Mouse (Mus musculus) lung, embryonic 16.5 days (tissue): ENCODE data around the gene Nsmce1. TPM values are rescaled to one million over a fixed set of nuclear protein-coding genes. Genes with fewer than 3 reads are reported as not detected.

Experiments
- ATAC-seq: fragments of 200-750 bp; cut with Nextera tagmentation; 2 replicates; pipeline ENCODE4 v1.8.0; 2017; ENCODE audit warnings: low read depth, mild to moderate bottlenecking, moderate library complexity
- H3K27ac ChIP-seq: fragments of 300-500 bp; sonication (generic); 2 replicates; pipeline ENCODE4 v1.5.1; 2014; ENCODE audit warnings: mild to moderate bottlenecking, control low read depth, low read length
- H3K27me3 ChIP-seq: fragments of 300-500 bp; sonication (generic); 2 replicates; pipeline ENCODE4 v1.6.1; 2014; ENCODE audit warnings: low read depth, low read length, mixed read lengths; ENCODE audit not compliant: control insufficient read depth, insufficient read depth
- H3K36me3 ChIP-seq: fragments of 300-500 bp; sonication (generic); 2 replicates; pipeline ENCODE4 v1.6.1; 2014; ENCODE audit warnings: low read length; ENCODE audit not compliant: control insufficient read depth, insufficient read depth
- H3K4me1 ChIP-seq: fragments of 300-500 bp; sonication (generic); replicated peaks from 2 replicates; pipeline ENCODE4 v1.6.1; 2014; ENCODE audit warnings: low read length, mixed read lengths; ENCODE audit not compliant: control insufficient read depth, insufficient read depth
- H3K4me2 ChIP-seq: fragments of 300-500 bp; sonication (generic); 2 replicates; pipeline ENCODE4 v1.6.1; 2014; ENCODE audit warnings: low read depth, low read length, control low read depth
- H3K4me3 ChIP-seq: fragments of 300-500 bp; sonication (generic); 2 replicates; pipeline ENCODE4 v1.5.1; 2014; ENCODE audit warnings: mild to moderate bottlenecking, low read length, control low read depth
- H3K9ac ChIP-seq: fragments of 300-500 bp; sonication (generic); 2 replicates; pipeline ENCODE4 v1.6.1; 2014; ENCODE audit warnings: low read length, control low read depth
- H3K9me3 ChIP-seq: fragments of 300-500 bp; sonication (generic); 2 replicates; pipeline ENCODE4 v1.6.1; 2016; ENCODE audit warnings: low read length; ENCODE audit not compliant: control insufficient read depth
- WGBS: fragments of 180-500 bp; shearing (Covaris S2); extraction: QIAGEN DNeasy Blood & Tissue Kit; methylation state at CpG from one replicate; pipeline ENCODE4 v1.1.7; 2014; 5-methylcytosine and 5-hydroxymethylcytosine counted together
- polyA plus RNA-seq: library from polyadenylated mRNA; unstranded; fragments of >200 nt; fragmentation: Nextera tagmentation; extraction: Ambion mirVana; gene quantifications from 2 replicates; pipeline ENCODE4 v1.2.1, GENCODE M21; 2015

Gene Nsmce1
- polyA plus RNA-seq: 148 and 151 TPM in 2 replicates

DNA sequence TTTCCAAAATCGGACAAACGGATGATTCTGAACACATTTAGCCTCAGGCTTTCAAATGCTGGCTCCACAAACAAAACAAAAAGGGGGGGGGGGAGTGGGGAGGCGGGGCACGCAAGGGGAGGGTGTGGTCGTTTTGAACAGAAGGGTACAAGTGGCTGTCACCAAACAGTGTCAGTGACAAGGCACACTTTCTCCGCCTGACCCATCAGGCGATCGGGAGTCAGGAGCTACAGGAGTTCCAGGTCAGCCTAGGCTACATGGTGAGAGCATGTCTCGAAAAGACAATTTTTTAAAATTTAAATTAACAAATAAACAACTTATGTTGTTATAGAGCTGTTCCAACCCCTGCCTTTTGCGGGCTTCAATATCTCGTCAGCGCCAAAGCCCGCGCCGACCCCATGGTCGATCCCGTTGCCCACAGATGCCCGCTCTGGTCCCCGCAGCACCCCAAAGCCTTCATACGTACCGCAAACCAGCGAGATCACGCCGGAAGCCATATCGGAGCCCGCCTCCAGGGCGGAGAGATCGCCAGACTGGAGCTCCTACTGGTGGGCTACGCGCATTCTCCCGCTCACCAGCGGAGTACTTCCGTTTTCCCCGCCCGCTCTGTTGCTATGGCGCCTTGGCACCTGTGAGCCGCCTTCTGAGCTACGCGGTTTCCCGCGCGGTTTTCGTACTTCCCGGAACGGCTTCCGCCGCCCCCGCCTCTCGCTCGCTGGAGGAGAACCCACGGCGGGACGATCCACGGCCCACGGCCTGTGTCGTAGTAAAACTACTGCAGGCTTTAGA, at the start of gene Nsmce1:
Gene Nsmce1, minus strand, starts transcription at position 650 of the 789 bp plus-strand sequence.
- no peaks in the 10 kb centered on the region for H3K27me3 ChIP-seq
- peak; percentile 99 for ATAC-seq
- peak within 1 kb of the TSS; percentile 62 for H3K4me2 ChIP-seq
- peak within 1 kb of the TSS; percentile 78 for H3K9ac ChIP-seq
- peaks cover 12% of the 10 kb centered on the region for H3K4me1 ChIP-seq
- H3K4me3 ChIP-seq: peak within 1 kb of the TSS; percentile 69
- peak within 1 kb of the TSS; percentile 85 for H3K27ac ChIP-seq
- H3K9me3 ChIP-seq: no peaks in the 10 kb centered on the region
- WGBS: under 1% methylated on average over 56 of the region's 56 CpGs
- H3K36me3 ChIP-seq: peaks cover 1% of the 10 kb centered on the region; the same call in 1 of the 2 replicates

DNA sequence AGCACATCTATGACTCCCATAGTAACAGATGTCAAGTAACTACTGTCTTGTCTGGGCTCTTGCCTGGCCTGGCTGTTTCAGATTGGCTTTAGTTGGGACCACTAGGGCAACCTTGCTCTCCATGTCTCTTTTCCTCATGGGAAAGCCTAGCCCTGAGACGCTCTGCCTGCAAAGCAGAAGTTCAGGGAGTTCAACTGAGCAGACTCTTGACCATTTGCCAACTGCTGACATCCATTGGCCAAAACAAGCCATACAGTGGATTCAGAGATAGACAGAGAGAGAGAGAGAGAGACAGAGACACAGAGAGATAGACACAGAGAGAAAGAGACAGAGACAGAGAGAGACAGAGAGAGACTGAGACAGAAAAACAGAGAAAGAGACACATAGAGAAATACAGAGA, 49.6 kb upstream of the Nsmce1 start:
- H3K27me3 ChIP-seq: no peaks in the 10 kb centered on the region
- H3K9me3 ChIP-seq: no peaks in the 10 kb centered on the region
- WGBS: 48% methylated on average over 1 of the region's 1 CpGs
- H3K27ac ChIP-seq: no peak overlapping the region
- no peak overlapping the region for H3K4me2 ChIP-seq
- ATAC-seq: no peak
- no peaks in the 10 kb centered on the region; the same call in 1 of the 2 replicates for H3K4me1 ChIP-seq
- no peak overlapping the region for H3K4me3 ChIP-seq
- H3K36me3 ChIP-seq: no peaks in the 10 kb centered on the region
- H3K9ac ChIP-seq: no peak overlapping the region

DNA sequence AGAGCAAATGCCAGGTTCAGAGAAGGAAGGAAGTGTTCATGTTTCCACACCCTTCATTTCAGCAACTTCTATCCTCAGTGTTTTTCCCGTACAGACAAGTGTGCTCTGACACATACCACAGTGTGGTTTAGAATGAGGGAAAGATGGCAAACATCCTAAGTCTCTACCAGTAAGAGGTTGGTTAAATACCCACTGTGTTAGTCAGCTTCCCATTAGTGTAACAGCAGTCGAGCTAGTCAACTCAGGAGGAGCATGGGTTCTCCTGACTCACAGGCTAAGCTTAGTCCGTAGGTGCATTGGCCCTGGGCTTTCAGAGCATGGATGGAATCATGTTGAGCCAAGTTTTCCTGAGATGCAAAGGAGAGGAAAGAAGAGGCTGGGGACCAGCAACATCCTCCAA, 48.0 kb upstream of the Nsmce1 start:
- Histone ChIP-seq H3K36me3 (no peaks in the 10 kb centered on the region), H3K4me3 (no peak overlapping the region), H3K9me3 (0 out of 2 replicates have a peak, but pooled peaks cover 3% of the 10 kb centered on the region), H3K9ac (no peak overlapping the region), H3K4me1 (no peaks in the 10 kb centered on the region; the same call in 1 of the 2 replicates), H3K27me3 (no peaks in the 10 kb centered on the region), H3K27ac (no peak overlapping the region), H3K4me2 (no peak overlapping the region)
- ATAC-seq: no peak
- 67% methylated on average over 3 of the region's 3 CpGs for WGBS

DNA sequence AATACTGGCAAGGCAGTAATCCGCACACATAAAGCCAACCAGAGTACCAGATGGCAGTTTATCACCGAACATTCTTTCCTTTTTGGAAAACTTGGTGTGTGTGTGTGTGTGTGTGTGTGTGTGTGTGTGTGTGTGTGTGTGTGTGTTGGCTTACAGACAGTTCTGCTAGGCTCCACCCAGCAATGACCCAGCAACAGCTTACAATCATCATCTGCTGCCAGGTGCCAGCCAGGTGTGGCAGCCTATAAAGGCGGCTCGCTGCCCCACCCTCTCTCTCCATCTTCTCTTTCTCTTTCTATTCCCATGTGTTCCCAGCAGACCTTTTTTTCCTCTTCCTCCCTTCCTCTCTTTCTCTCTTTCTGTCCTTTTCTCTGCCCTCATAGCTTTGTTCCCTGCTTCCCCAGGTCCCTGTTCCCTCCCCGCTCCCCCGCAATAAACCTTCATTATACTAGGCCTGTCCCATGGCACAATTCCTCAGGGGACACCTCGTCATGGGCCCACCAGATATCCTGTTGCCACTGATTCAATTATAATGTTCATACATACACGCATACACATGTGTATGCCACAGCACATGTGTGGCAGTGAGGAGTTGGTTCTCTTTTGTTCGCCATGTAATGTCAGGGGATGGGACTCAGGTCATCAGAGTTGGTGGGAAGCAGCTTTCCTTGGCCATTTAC, 36.6 kb upstream of the Nsmce1 start:
- WGBS: 83% methylated on average over 9 of the region's 9 CpGs
- H3K4me1 ChIP-seq: no peaks in the 10 kb centered on the region
- no peak overlapping the region for H3K27ac ChIP-seq
- H3K27me3 ChIP-seq: no peaks in the 10 kb centered on the region
- no peaks in the 10 kb centered on the region for H3K9me3 ChIP-seq
- no peak overlapping the region for H3K4me3 ChIP-seq
- H3K4me2 ChIP-seq: no peak overlapping the region
- ATAC-seq: no peak
- no peaks in the 10 kb centered on the region for H3K36me3 ChIP-seq
- H3K9ac ChIP-seq: no peak overlapping the region

DNA sequence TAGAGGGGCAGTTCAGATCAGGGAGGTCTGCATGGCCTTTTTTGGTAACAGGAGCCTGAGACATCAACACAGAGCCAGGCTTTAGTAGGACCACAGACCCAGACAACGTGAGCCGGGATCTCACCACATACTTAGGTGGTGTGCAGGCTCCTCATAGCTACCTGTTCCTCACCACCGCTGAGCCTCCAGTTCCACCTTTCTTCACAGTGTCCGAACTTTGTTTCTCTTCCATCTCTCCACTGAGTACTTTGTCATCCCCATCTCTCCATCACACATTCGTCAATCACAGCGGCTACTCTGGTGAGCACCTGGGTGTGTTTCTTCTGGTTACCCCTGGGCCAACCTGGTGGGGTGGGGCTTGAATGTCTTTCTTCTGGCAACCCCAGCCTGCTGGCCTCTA, 35.8 kb upstream of the Nsmce1 start:
- ATAC-seq: no peak
- Histone ChIP-seq H3K4me3 (no peak overlapping the region), H3K4me1 (no peaks in the 10 kb centered on the region; the same call in 1 of the 2 replicates), H3K9ac (no peak overlapping the region), H3K27me3 (no peaks in the 10 kb centered on the region), H3K9me3 (no peaks in the 10 kb centered on the region), H3K4me2 (no peak overlapping the region), H3K36me3 (no peaks in the 10 kb centered on the region), H3K27ac (no peak overlapping the region)
- 87% methylated on average over 6 of the region's 6 CpGs for WGBS

DNA sequence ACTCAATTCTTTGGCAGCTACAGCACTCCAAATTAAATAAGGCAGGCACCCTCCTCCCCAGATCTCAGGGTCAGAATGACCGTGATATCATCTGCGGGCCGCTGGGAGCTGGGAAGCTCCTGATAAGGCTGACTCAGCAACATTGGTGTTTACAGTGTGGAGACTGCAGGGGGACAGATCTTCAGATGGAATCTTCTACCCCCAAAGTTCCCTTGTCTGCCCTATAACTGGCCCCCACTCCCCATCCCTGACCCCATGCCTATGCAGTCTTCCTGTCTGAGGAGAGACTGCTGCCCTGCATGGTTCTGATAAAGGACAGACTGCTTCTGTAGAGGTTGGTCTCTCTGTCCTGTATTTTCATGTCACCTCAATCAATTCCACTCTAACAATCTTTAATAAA, 31.7 kb upstream of the Nsmce1 start:
- H3K9ac ChIP-seq: no peak overlapping the region
- no peak overlapping the region for H3K4me3 ChIP-seq
- H3K27ac ChIP-seq: no peak overlapping the region
- ATAC-seq: no peak
- H3K9me3 ChIP-seq: no peaks in the 10 kb centered on the region
- no peaks in the 10 kb centered on the region for H3K36me3 ChIP-seq
- 45% methylated on average over 3 of the region's 3 CpGs for WGBS
- no peaks in the 10 kb centered on the region; the same call in 1 of the 2 replicates for H3K4me1 ChIP-seq
- H3K27me3 ChIP-seq: no peaks in the 10 kb centered on the region
- no peak overlapping the region for H3K4me2 ChIP-seq

DNA sequence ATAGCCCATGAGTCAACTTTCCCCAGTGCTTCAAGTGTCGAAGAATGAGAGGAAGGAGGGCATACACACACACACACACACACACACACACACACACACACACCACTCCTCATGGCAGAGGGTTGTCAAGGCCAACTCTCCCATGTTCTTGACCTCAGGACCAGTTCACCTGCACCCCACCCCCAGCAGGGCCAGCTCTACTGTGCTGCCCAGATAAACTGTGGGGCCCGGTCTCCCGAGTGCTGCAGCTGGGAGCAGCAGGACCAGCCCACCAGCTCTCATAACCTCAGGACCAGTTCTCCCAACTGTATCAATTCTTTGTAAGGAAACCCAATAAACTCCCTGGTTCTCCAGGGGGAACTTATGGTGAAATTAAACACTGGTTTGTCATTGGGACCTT, 28.3 kb upstream of the Nsmce1 start:
- Histone ChIP-seq H3K9me3 (no peaks in the 10 kb centered on the region), H3K9ac (no peak overlapping the region), H3K4me1 (peaks cover 2% of the 10 kb centered on the region; the same call in 1 of the 2 replicates), H3K4me3 (no peak overlapping the region), H3K27me3 (no peaks in the 10 kb centered on the region), H3K4me2 (no peak overlapping the region), H3K36me3 (no peaks in the 10 kb centered on the region), H3K27ac (no peak overlapping the region)
- ATAC-seq: no peak
- 54% methylated on average over 3 of the region's 3 CpGs for WGBS

DNA sequence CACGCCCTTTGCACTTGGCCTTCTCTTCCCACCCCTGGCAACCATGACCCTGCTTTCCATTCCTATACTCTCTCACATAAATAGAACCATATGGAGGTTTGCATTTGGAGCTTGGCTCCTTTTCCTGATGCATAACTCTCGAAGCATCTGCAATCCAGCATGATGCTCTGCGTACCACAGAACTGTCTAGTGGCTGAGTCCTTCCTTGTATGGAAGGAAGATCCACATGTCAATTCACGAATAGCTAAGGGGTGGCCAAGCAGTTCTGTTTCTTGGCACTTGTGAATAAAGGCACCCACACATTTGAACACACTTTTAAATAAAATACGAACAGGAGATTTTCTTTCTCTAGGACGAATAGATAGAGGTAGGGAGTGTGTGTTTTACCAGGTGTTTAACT, 26.1 kb upstream of the Nsmce1 start:
- H3K4me2 ChIP-seq: no peak overlapping the region
- H3K36me3 ChIP-seq: no peaks in the 10 kb centered on the region
- WGBS: 80% methylated on average over 6 of the region's 6 CpGs
- no peak for ATAC-seq
- no peaks in the 10 kb centered on the region for H3K27me3 ChIP-seq
- H3K9ac ChIP-seq: no peak overlapping the region
- no peak overlapping the region for H3K27ac ChIP-seq
- H3K4me1 ChIP-seq: 0 out of 2 replicates have a peak, but pooled peaks cover 2% of the 10 kb centered on the region
- H3K4me3 ChIP-seq: no peak overlapping the region
- no peaks in the 10 kb centered on the region for H3K9me3 ChIP-seq

DNA sequence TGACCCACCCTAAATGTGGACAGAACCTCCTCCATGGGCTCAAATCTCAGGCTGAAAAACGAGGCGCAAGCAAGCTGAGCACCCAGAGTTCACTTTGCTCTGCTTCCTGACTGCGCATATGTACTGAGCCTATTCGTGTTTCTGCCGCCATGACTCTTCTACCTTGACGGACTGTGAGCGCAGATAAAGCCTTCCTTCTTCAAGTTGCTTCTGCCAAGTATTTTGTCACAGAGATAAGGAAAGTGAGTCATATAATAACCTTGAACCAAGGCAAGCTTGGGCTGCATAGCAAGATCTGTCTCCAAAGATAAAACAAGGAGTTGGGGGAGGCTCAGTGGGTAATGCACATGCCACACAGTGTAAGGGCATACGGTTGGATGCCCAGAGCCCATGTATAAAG, 25.3 kb upstream of the Nsmce1 start:
- H3K9me3 ChIP-seq: no peaks in the 10 kb centered on the region
- H3K27me3 ChIP-seq: no peaks in the 10 kb centered on the region
- 0 out of 2 replicates have a peak, but pooled peaks cover 2% of the 10 kb centered on the region for H3K4me1 ChIP-seq
- ATAC-seq: no peak
- H3K27ac ChIP-seq: no peak overlapping the region
- H3K4me2 ChIP-seq: no peak overlapping the region
- H3K9ac ChIP-seq: no peak overlapping the region
- H3K4me3 ChIP-seq: no peak overlapping the region
- H3K36me3 ChIP-seq: no peaks in the 10 kb centered on the region
- WGBS: 78% methylated on average over 8 of the region's 8 CpGs
